Mouse (Mus musculus) adrenal gland, adult 2 months (tissue): ENCODE data around the gene Llgl1. TPM values are rescaled to one million over a fixed set of nuclear protein-coding genes. Genes with fewer than 3 reads are reported as not detected.
A peak's percentile ranks its signal among the peaks of the same experiment; 100 is the strongest.

Source experiments
- DNase-seq: peaks from one replicate; pipeline ENCODE4 v3.0.0; 2021
- microRNA-seq, 2 experiments: library from miRNA; unstranded; fragments of <30 nt; microRNA quantifications; one replicate each; pipeline ENCODE4 v1.2.0; 2021
- polyA plus RNA-seq: library from polyadenylated mRNA; depleted of rRNA; stranded (reverse); fragments of >200 nt; gene quantifications from 2 replicates; pipeline ENCODE4 v1.2.3, GENCODE M21; 2012; rRNA removed
- total RNA-seq, 2 experiments: library from RNA; stranded (reverse); gene quantifications; 2 replicates each; pipeline ENCODE4 v1.2.3; 2021

Llgl1 gene
- total and polyA plus RNA-seq, 3 experiments, result 19.5 to 62.5 (median 26.5) TPM

DNA sequence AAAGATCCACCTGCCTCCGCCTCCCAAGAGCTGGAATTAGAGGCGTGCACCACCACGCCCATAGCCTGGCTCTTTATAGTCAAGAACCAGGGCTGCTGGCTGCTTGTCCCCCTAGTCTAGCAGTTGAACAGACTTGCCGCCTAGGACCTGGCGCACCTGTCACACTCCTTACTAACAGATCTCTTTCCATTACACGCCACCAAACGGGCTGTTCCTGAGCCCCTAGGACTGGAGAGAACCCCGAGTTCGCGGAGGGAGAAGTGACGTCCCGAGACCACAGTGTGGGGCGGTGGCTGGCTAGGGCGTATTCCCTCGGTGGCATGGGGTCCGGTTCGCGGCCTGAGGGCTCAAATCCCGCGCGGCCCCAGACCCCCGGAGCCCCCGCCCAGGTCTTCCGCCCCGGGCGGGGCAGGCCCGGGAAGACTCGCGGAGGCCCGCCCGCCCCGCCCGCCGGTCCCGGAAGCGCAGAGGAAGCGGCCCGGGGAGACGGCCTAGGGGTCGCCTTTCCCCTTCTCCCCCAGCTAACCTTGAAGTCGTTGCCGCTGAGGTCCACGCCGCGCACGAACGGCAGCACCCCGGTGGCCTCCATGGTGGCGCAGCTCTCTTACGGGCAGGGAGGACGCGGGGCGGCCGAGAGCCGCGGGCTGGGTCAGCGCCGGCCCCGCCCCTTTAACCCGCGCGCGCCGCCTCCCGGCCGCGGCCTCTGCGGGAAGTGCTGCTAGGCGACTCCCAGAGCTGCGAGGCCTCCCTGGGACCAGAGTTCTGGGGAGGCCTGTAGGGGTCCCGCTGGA is 27.3 kb downstream of the Llgl1 start, which contains the start of gene Flii:
TSS of gene Flii (minus strand) at position 663 of the 791 bp plus-strand sequence.
- peak; percentile 91 for DNase-seq

DNA sequence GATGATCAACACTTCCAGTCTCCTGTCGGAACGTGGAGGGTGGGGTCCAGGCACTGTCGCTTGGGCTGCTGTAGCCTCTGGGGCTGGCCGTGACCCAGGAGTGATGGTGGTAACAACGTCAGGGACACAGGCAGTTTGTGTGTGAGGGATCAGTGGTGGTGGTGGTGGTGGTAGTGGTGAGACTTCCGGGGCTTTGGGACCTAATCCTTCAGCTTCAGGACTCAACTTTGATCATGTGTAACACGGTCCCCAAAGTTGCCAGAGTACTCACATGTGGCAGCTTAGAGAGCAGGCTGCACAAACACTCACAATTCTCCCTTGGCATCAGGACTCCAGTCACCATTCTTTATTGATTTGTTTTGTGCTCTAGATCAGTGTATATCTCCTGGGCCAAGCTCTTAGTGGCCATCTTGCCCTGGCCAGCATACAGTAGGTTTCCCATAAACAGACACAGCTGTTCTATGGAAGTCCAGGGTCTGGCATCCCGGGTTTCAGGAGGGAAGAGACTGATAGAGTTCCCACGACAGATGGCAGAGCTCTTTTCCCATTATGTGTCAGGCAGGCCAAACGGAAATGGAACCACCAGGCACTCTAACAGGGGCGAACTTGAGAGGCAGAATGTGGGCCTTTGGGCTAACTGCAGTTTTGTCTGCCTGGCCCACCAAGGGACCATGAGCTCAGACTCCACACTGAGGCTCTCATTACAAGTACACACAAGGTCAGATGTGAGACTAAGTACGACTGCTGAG is 28.0 kb downstream of the Llgl1 start:
- peak; percentile 33 for DNase-seq

DNA sequence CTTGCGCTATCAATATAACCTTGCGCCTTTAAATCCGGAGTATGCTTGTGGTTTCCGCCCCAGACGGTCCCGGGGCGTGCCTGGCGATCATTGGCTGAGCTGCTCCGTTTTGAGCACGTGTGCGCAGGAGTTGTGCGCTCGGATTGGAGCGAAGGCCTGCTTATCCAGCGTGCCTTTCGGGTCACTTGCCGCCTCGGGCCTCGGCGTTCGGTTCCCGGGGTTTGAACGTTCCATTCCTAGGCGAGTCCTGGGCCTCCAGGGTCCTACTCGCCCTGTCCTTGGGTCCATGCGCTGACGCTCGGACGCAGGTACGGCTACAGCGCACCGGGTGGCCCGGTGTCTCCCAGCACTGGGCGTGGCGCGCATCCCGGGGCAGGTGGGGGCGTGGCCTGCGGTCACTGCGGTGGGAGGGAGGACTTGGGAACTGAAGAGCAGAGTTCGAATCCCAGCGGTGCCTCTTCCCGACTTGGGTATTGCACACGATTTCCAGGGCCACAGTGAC is 28.8 kb downstream of the Llgl1 start, which contains the start of gene Mief2:
TSS of gene Mief2 (plus strand) at position 139 of the 502 bp plus-strand sequence.
- DNase-seq, result peak; percentile 96

DNA sequence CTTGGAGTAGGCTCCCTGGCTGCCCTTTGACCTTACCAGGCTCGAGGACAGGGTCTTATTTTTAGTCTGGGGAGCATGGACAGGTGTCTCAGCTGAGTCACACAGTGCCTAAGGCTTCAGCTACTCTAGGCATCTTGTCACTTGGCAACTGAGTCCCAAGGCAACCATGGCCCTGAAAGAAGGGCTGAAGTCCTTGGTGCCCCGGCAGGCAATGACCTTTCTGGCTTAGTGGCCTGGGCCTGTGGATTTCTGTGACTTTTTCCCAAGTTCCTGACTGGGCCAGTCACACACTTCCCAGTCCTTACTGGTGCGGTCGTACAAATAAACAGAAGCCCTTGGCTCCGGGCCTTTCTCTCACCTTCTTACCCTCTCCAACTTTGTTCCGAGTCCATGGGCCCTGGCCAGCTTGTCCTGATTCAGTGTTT is 29.7 kb downstream of the Llgl1 start:
- DNase-seq, result peak; percentile 84

DNA sequence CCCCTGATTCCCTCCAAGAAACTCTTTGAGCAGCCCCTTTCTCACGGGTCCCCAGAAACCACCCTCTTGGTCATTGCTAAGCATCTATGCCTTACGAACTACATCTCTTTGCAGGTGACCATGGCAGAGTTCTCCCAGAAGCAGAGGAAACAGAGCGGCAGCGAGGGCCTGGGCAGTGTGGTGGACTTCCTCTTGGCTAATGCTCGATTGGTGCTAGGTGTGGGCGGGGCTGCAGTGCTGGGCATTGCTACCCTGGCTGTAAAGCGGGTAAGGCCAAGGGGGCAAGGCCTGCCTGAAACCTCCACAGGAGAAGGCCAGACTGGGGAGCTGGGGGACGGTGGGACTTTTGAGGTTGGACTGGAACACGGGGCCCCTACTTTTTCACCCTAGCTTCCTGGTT is 30.6 kb downstream of the Llgl1 start:
- DNase-seq, result no peak

DNA sequence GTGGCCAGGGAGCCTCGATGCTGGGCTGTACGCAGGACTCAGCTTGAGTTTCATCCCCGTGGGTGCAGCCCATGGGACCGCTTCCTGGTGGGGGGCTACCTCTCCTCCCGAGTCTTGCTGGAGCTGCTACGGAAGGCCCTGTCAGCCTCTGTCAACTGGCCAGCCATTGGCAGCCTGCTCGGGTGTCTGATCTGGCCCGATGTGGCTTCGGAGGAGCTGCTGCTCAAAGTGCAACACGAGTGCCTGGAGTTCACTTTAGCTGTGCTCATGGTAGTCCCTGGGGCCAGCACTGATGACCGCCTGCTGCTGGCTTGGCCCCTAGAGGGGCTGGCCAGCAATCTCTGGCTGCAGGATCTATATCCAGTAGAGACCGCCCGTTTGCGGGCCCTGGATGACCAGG is 31.7 kb downstream of the Llgl1 start:
- no peak for DNase-seq

DNA sequence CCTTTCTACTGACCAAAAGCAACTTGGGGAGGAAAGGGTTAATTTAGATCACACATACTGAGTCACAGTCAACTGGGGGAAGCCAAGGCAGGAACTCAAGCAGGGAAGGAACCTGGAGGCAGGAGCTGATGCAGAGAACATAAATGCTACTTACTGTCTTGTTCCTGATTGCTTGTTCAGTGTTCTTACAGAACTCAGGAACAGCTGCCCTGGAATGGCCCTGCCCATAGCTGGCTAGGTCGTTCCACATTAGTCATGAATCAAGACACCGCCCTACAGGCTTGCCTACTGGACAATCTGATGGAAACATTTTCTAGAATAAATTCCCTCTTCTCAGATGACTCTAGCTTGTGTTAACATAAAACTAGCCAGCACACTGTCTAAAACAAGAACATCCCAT is 34.7 kb downstream of the Llgl1 start:
- DNase-seq, result peak; percentile 56

DNA sequence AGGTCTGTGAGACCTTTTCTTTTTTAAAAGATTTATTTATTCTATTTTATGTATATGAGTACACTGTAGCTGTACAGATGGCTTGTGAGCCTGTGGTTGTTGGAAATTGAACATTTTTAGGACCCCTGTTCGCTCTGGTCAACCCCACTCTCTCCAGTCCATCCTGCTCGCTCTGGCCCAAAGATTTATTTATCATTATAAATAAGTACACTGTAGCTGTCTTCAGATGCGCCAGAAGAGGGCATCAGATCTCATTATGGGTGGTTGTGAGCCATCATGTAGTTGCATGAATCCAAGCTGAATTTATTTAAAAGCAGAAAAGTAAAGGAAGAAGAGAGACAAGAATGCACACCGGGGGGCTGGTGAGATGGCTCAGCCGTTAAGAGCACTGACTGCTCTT is 35.7 kb downstream of the Llgl1 start:
- DNase-seq, result no peak

DNA sequence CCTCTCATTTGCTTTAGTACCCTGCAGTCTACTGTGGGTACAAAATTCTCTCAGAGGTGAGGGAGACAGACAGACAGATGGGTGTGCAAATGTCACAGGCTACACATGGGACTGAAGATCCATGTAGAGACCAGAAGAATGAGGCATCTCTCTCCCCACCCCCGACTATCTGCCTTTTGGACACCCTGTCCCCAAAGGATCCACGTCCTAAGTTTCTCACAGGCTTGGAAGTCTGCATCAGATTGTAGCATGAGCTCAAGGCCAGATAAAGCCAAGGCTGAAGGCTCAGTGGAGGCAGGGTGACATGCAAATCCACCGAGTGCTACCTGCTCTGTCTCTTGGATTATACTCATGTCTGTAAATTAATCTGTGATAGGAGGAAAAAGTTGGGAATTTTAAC is 37.0 kb downstream of the Llgl1 start:
- no peak for DNase-seq

DNA sequence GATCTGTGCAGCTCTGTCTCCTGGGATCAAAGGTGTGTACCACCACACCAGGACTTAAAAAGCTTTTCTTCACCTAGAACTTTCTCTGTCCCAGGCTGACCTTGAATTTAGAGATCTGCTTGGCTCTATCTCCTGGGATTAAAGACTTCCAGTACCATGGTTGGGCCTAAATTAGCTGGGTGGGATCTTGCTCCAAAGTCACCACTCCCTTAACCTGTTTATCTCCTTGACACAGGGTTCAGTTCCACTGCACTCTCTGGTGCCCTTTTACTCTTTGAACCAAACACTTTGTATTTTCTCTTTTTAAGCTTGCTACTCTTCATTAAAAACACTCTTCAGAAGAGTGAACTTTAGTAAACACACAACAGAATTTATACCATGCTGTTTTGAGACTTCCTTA is 37.9 kb downstream of the Llgl1 start:
- DNase-seq, result no peak

DNA sequence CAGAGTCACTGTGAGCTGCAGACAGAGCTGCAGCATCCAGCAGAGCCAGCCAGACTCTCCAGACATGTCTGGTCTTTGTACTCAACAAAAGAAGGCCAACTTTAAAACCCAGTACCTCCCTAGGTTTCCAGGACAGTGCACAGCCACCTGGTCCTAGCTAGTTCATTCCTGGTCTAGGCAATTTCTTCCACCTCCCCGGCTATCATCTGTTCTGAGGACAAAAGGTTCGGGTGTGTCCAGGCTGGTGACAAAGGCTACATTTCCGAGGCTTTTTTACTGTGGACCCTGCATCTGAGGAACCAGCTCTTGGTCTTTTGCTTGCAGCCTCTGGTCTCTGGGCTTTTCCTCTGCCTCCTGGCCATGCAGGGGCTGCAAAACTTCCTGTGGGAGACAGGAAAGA is 40.8 kb downstream of the Llgl1 start:
- no peak for DNase-seq

DNA sequence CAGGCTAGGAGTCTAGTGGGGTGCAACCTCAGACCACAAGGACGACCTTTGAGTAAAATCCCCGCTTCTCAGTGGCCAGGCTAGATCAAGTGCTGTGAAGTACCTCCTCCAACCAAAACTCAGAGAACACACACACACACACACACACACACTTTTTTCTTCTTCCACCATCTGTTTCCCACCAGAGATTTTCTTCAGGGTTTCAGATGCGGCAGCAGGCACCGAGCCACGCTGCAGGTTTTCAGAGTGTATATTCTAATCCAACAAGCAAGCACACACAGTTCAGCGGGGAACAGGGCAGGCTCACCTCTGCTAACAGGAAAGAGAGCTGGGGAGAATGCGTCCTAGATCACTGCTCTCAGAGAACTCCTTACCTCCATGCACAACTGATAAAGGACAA is 56.0 kb downstream of the Llgl1 start:
- no peak for DNase-seq

DNA sequence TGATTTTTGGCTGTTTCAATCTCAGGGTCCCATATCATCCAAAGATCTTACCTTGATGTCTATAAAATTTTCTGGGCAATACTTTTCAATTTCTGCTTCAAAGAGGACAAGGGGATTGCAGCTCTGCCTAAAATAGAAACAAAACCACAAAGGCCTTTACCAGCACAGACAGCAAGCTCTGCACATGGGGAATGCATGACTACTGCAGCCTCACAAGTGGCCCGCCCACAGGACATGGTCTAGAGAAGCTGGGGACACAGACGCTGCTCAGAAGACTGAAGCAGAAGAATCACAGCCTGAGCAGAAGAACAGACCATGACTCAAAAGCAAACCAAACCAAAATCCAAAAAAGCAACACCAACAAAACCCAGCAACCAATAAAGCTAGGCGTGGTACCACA is 62.2 kb downstream of the Llgl1 start:
- no peak for DNase-seq

Small RNA genes lying within 50 kb of the gene (microRNA-seq; reads per million reads assigned to microRNA genes)
- 4.2 to 6.2 reads per million in 2 experiments for gene Mir5100

Other genes starting within 250 kb of the Llgl1 start
- gene Drg2, start 245.1 kb upstream of the Llgl1 start, total RNA-seq, result 10 to 100 TPM; 63.2 to 72.2 TPM
- gene Drg2, start 245.1 kb upstream of the Llgl1 start, polyA plus RNA-seq, result 36.6 and 40.5 TPM in 2 replicates
- under 1 TPM; 0.14 to 0.20 TPM for gene Myo15, start 230.4 kb upstream of the Llgl1 start, total RNA-seq
- gene Myo15, start 230.4 kb upstream of the Llgl1 start, polyA plus RNA-seq, result 0.26 and 0.47 TPM in 2 replicates
- 10 to 100 TPM; 93.8 to 98.1 TPM for gene Alkbh5, start 163.3 kb upstream of the Llgl1 start, total RNA-seq
- gene Alkbh5, start 163.3 kb upstream of the Llgl1 start, polyA plus RNA-seq, result 37.9 and 39.3 TPM in 2 replicates
- 100 to 1,000 TPM; 149 to 186 TPM for gene Flii, start 27.5 kb downstream of the Llgl1 start, total RNA-seq
- 271 and 327 TPM in 2 replicates for gene Flii, start 27.5 kb downstream of the Llgl1 start, polyA plus RNA-seq
- 10 to 100 TPM; 26.0 to 41.6 TPM for gene Mief2, start 28.7 kb downstream of the Llgl1 start, total RNA-seq
- gene Mief2, start 28.7 kb downstream of the Llgl1 start, polyA plus RNA-seq, result 47.2 and 50.1 TPM in 2 replicates
- gene Top3a, start 77.6 kb downstream of the Llgl1 start, total RNA-seq, result 10 to 100 TPM in 1 of 2 experiments, 1 to 10 TPM in 1; 6.7 to 10.7 TPM
- gene Top3a, start 77.6 kb downstream of the Llgl1 start, polyA plus RNA-seq, result 5.8 and 6.1 TPM in 2 replicates
- gene Smcr8, start 77.8 kb downstream of the Llgl1 start, total RNA-seq, result 10 to 100 TPM; 19.7 to 33.3 TPM
- gene Smcr8, start 77.8 kb downstream of the Llgl1 start, polyA plus RNA-seq, result 6.4 and 8.6 TPM in 2 replicates
- gene Shmt1, start 112.0 kb downstream of the Llgl1 start, total RNA-seq, result 10 to 100 TPM; 38.7 to 82.4 TPM
- 27.7 and 43.5 TPM in 2 replicates for gene Shmt1, start 112.0 kb downstream of the Llgl1 start, polyA plus RNA-seq
- 10 to 100 TPM; 36.9 to 53.7 TPM for gene Dhrs7b, start 130.9 kb downstream of the Llgl1 start, total RNA-seq
- gene Dhrs7b, start 130.9 kb downstream of the Llgl1 start, polyA plus RNA-seq, result 13.2 and 16.0 TPM in 2 replicates
- 10 to 100 TPM; 37.0 to 62.2 TPM for gene Tmem11, start 179.5 kb downstream of the Llgl1 start, total RNA-seq
- 74.9 and 88.3 TPM in 2 replicates for gene Tmem11, start 179.5 kb downstream of the Llgl1 start, polyA plus RNA-seq
- 10 to 100 TPM; 17.7 to 20.1 TPM for gene Natd1, start 215.0 kb downstream of the Llgl1 start, total RNA-seq
- gene Natd1, start 215.0 kb downstream of the Llgl1 start, polyA plus RNA-seq, result 38.3 and 40.9 TPM in 2 replicates
- 100 to 1,000 TPM in 1 of 2 experiments, 10 to 100 TPM in 1; 91.3 to 101 TPM for gene Map2k3, start 232.3 kb downstream of the Llgl1 start, total RNA-seq
- gene Map2k3, start 232.3 kb downstream of the Llgl1 start, polyA plus RNA-seq, result 110 and 145 TPM in 2 replicates